Mouse (Mus musculus) spleen, adult 2 months (tissue): ENCODE measurements around the gene Phf1. TPM values are rescaled to one million over a fixed set of nuclear protein-coding genes. Genes with fewer than 3 reads are reported as not detected.

Experiments
- DNase-seq, 2 experiments: peaks; one replicate each; pipeline versions ENCODE4 v3.0.0 to v3.0.0-alpha.2; 2012 to 2021; ENCODE audit warnings: low spot score in 2 of 2, low read depth in 1 of 2
- H3K27ac ChIP-seq: fragments of 200-500 bp; 2 replicates; pipeline ENCODE4 v1.5.1; 2012; ENCODE audit warnings: low read length, inconsistent platforms; ENCODE audit not compliant: insufficient read depth
- H3K27me3 ChIP-seq: fragments of 200-500 bp; 2 replicates; pipeline ENCODE4 v1.6.1; 2012; ENCODE audit warnings: mild to moderate bottlenecking, moderate library complexity, low read length, inconsistent platforms; ENCODE audit not compliant: control insufficient read depth, insufficient read depth
- H3K36me3 ChIP-seq: fragments of 200-500 bp; 2 replicates; pipeline ENCODE4 v1.6.1; 2012; ENCODE audit warnings: mild to moderate bottlenecking, low read length, inconsistent platforms; ENCODE audit not compliant: control insufficient read depth, insufficient read depth
- H3K4me1 ChIP-seq: fragments of 200-500 bp; 2 replicates; pipeline ENCODE4 v1.6.1; 2011; ENCODE audit warnings: inconsistent platforms; ENCODE audit not compliant: control insufficient read depth, insufficient read depth, insufficient read length
- H3K4me3 ChIP-seq: fragments of 200-500 bp; 2 replicates; pipeline ENCODE4 v1.5.1; 2011; ENCODE audit warnings: mild to moderate bottlenecking, inconsistent platforms; ENCODE audit not compliant: insufficient read depth, insufficient read length; ENCODE audit errors: extremely low read depth
- CTCF ChIP-seq: fragments of 200-500 bp; IDR thresholded peaks from 2 replicates; pipeline ENCODE4 v1.5.1; 2011; ENCODE audit warnings: mild to moderate bottlenecking, inconsistent platforms; ENCODE audit not compliant: insufficient read depth, insufficient read length, insufficient replicate concordance; ENCODE audit errors: extremely low read depth
- POLR2A ChIP-seq: fragments of 200-500 bp; IDR thresholded peaks from 2 replicates; pipeline ENCODE4 v1.6.1; 2011; ENCODE audit warnings: low read depth, low read length, inconsistent platforms
- WGBS: fragments of 180-500 bp; shearing (Covaris S2); methylation state at CpG from one replicate; pipeline ENCODE4 v1.1.7; 2018; 5-methylcytosine and 5-hydroxymethylcytosine counted together
- polyA plus RNA-seq: library from polyadenylated mRNA; depleted of rRNA; stranded (reverse); fragments of >200 nt; gene quantifications from 2 replicates; pipeline ENCODE4 v1.2.3, GENCODE M21; 2012

Phf1 gene
- polyA plus RNA-seq, 1 experiment = 103 TPM

DNA sequence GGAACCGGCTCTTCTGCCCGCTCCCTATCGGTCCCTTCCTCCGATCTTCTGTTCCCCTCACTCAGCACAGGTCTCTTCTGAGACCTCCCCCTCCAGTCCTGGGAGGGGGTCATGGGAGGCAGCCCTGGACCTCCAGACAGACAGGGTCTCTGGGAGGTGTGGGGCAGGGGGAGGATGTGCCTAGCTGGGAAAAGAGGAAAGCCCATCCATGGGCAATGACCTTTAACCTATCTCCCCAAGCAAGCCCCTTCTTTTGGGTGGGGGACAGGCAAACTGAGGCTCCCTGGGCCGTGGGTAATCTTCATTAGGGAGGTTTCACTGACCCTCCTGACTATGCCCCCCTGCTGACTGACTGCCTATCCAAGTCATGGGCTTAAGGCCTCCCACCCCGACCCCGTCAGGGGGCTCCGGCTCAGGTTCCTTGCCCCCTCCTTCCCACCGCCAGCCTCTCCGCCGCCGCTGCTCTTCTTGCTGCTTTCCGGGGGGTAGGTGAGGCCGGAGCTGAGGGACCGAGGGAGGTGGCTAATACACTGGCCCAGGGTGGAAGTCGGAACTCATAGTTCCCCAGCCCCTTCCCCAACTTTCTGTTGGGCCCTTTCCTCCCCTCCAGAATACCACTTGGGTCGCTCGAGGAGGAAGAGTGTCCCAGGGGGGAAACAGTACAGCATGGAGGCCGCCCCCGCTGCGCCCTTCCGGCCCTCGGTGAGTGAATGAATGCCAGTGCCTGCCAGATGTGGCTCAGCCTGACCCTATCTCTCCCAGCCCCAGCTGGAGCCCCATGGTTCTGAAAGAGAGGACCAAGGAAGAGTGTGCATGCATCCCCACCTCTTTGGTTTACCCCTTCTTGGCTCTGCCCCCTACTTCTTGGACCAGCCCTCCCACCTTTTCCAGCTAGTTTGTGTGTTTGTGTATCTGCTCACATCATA, 19.4 kb downstream of the Phf1 start:
- Histone ChIP-seq H3K27me3 (peaks cover 10% of the 10 kb centered on the region), H3K4me3 (peak overlapping the region; percentile 51; the same call in 1 of the 2 replicates), H3K4me1 (peaks cover 21% of the 10 kb centered on the region; the same call in 1 of the 2 replicates), H3K36me3 (no peaks in the 10 kb centered on the region), H3K27ac (no peak overlapping the region)
- TF ChIP-seq CTCF (no peak), POLR2A (no peak)
- DNase-seq = no peak
- 31% methylated on average over 23 of the region's 23 CpGs for WGBS

DNA sequence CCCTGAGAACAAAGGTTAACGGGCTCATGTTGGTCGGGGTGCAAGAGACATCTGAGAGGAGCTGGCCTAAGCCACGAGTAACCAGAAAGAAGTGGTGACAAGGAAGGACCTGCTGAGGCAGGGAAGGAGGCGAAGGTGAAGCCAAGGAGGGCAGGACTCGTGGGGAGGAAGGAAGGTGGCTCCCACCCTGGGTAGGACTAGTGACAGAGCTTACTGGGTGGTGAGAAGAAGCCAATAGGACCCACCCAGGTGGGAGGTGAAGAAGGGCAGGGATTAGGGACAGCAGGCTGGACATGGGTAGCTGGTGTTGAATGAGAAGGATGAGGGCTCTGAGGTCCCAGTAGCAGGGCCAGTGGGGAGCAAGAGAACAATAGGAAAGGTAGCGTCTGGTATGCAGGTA, 20.3 kb downstream of the Phf1 start:
- Histone ChIP-seq H3K27ac (no peak overlapping the region), H3K36me3 (no peaks in the 10 kb centered on the region), H3K27me3 (peaks cover 7% of the 10 kb centered on the region), H3K4me1 (peaks cover 20% of the 10 kb centered on the region; the same call in 1 of the 2 replicates), H3K4me3 (no peak overlapping the region)
- no peak for DNase-seq
- TF ChIP-seq POLR2A = no peak
- TF ChIP-seq CTCF = no peak
- WGBS = 67% methylated on average over 6 of the region's 6 CpGs

DNA sequence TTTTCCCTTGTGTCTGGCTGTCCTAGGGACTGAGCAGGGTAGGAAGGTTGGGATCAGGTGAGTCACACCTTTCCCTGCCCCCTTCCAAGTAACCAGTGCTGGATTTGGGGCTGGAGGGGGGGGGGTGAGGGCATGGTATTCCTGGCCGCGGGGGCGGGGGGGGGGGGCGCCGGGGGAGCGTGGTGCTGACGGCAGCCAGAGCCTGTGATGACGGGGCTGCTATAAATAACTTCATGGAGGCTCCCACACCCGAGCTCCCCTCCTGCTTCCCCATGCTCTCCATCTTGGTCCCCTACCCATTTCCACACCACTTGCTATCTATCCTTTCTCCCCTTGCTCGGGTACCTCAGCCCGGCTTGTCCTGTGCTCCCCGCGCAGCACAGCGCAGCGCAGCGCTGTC, 20.9 kb downstream of the Phf1 start:
- H3K4me1 ChIP-seq = peaks cover 18% of the 10 kb centered on the region; the same call in 1 of the 2 replicates
- no peak for DNase-seq
- H3K27me3 ChIP-seq = peaks cover 2% of the 10 kb centered on the region
- no peaks in the 10 kb centered on the region for H3K36me3 ChIP-seq
- TF ChIP-seq POLR2A = no peak
- TF ChIP-seq CTCF = no peak
- WGBS = 63% methylated on average over 16 of the region's 16 CpGs
- H3K27ac ChIP-seq = no peak overlapping the region
- H3K4me3 ChIP-seq = no peak overlapping the region

DNA sequence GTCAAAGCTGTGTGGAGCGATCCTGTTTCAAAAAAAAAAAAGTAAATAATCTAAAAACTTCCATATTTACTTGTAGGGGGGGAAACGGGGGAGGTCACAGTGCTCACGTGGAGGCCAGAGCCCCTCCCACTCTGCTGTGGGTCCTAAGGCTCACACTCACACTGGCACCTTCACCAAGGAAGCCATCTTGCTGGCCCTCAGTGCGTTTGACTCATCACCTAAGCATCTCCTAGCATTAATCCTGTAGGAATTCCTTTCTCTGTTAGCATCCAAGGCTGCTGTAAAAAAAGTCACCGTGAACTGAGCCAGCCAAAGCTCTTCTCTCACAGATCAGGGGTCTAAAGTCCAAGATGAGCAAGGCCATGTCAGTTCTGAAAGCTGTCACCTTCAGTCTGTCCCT, 23.5 kb downstream of the Phf1 start:
- Histone ChIP-seq H3K27ac (no peak overlapping the region), H3K36me3 (no peaks in the 10 kb centered on the region), H3K27me3 (no peaks in the 10 kb centered on the region; the same call in 1 of the 2 replicates), H3K4me1 (peaks cover 12% of the 10 kb centered on the region; the same call in 1 of the 2 replicates), H3K4me3 (no peak overlapping the region)
- no peak for TF ChIP-seq POLR2A
- TF ChIP-seq CTCF = no peak
- DNase-seq = no peak
- 88% methylated on average over 5 of the region's 5 CpGs for WGBS

DNA sequence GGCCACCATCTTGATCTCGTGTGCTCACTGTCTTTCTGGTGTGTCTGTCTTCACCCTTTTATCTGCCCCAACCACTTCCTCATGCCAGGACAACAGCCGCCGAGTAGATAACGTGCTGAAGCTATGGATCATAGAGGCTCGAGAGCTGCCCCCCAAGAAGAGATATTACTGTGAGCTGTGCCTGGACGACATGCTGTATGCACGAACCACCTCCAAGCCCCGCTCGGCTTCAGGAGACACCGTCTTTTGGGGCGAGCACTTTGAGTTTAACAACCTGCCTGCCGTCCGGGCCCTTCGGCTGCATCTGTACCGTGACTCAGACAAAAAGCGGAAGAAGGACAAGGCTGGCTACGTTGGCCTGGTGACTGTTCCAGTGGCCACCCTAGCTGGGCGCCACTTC, 24.0 kb downstream of the Phf1 start:
- Histone ChIP-seq H3K27ac (no peak overlapping the region), H3K4me1 (peaks cover 8% of the 10 kb centered on the region; the same call in 1 of the 2 replicates), H3K27me3 (no peaks in the 10 kb centered on the region; the same call in 1 of the 2 replicates), H3K4me3 (no peak overlapping the region), H3K36me3 (no peaks in the 10 kb centered on the region)
- 74% methylated on average over 18 of the region's 18 CpGs for WGBS
- no peak for TF ChIP-seq CTCF
- no peak for TF ChIP-seq POLR2A
- DNase-seq = no peak

DNA sequence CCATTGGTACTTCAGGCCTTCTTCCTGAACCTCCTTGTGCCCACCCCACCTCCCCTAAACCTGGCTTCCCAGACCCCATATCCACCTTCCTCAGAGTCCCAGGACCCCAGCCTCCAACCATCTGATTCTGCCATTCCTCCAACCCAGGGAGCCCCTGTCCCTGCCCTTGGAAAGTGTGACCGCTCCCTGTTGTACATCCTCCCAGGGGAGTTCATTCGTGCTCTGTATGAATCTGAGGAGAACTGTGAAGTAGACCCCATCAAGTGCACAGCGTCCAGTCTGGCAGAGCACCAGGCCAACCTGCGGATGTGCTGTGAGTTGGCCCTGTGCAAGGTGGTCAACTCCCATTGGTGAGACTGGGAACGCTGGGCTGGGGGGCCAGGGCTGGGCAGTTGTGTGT, 25.0 kb downstream of the Phf1 start:
- H3K4me1 ChIP-seq = no peaks in the 10 kb centered on the region
- WGBS = 90% methylated on average over 5 of the region's 5 CpGs
- no peak overlapping the region for H3K27ac ChIP-seq
- no peaks in the 10 kb centered on the region for H3K27me3 ChIP-seq
- H3K36me3 ChIP-seq = no peaks in the 10 kb centered on the region
- no peak overlapping the region for H3K4me3 ChIP-seq
- no peak for DNase-seq
- TF ChIP-seq CTCF (no peak), POLR2A (no peak)

DNA sequence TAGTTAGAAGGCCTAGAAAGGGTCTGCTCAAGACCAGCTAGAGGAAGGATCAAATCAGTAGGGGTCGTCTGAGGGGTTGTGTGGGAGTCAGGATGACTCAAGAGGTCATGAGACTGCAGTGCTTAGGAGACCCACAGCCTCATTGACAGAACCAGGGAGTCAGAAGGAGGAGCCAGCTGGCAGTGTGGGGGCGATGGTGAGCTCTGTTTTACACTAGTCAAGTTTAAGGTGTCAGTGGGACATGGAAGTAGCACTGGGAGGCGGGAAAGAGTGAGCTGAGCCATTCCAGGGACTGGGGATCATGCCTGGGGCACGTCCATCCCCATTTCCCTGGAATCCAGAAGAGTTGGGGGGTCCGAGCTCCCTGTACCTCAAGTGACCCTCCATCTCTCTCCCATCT, 26.0 kb downstream of the Phf1 start:
- H3K27ac ChIP-seq = no peak overlapping the region
- no peaks in the 10 kb centered on the region for H3K36me3 ChIP-seq
- TF ChIP-seq CTCF (no peak), POLR2A (no peak)
- no peak overlapping the region for H3K4me3 ChIP-seq
- no peaks in the 10 kb centered on the region for H3K27me3 ChIP-seq
- no peak for DNase-seq
- WGBS = 84% methylated on average over 5 of the region's 5 CpGs
- no peaks in the 10 kb centered on the region for H3K4me1 ChIP-seq
